Mouse (Mus musculus) kidney, postnatal 0 days (tissue): ENCODE measurements around the gene D630003M21Rik. TPM values are rescaled to one million over a fixed set of nuclear protein-coding genes. Genes with fewer than 3 reads are reported as not detected.

Experiments used
- ATAC-seq: fragments of 200-750 bp; cut with Nextera tagmentation; replicated peaks from 2 replicates; pipeline ENCODE4 v1.8.0; 2017; ENCODE audit warnings: low read depth, moderate number of reproducible peaks, moderate TSS enrichment, moderate library complexity; ENCODE audit not compliant: low FRiP score
- DNase-seq: peaks from one replicate; pipeline ENCODE4 v3.0.0-alpha.2; 2016; ENCODE audit warnings: low spot score
- H3K27ac ChIP-seq: fragments of 300-500 bp; sonication (generic); 2 replicates; pipeline ENCODE4 v1.5.1; 2014; ENCODE audit warnings: mild to moderate bottlenecking
- H3K27me3 ChIP-seq: fragments of 300-500 bp; sonication (generic); 2 replicates; pipeline ENCODE4 v1.6.1; 2014; ENCODE audit warnings: low read length, mixed read lengths; ENCODE audit not compliant: insufficient read depth
- H3K36me3 ChIP-seq: fragments of 300-500 bp; sonication (generic); 2 replicates; pipeline ENCODE4 v1.6.1; 2014; ENCODE audit warnings: low read length, mixed read lengths; ENCODE audit not compliant: insufficient read depth
- H3K4me1 ChIP-seq: fragments of 300-500 bp; sonication (generic); replicated peaks from 2 replicates; pipeline ENCODE4 v1.6.1; 2014; ENCODE audit warnings: antibody characterized with exemption, low read length, mixed read lengths; ENCODE audit not compliant: insufficient read depth
- H3K4me2 ChIP-seq: fragments of 300-500 bp; sonication (generic); 2 replicates; pipeline ENCODE4 v1.6.1; 2014; ENCODE audit warnings: mild to moderate bottlenecking, low read length, moderate library complexity, mixed read lengths
- H3K4me3 ChIP-seq: fragments of 300-500 bp; sonication (generic); replicated peaks from 2 replicates; pipeline ENCODE4 v1.5.1; 2014; ENCODE audit warnings: low read depth, low read length
- H3K9ac ChIP-seq: fragments of 300-500 bp; sonication (generic); 2 replicates; pipeline ENCODE4 v1.6.1; 2014; ENCODE audit warnings: low read depth, low read length
- H3K9me3 ChIP-seq: fragments of 300-500 bp; sonication (generic); replicated peaks from 2 replicates; pipeline ENCODE4 v1.6.1; 2016; ENCODE audit warnings: low read length, inconsistent platforms, mixed read lengths
- CTCF ChIP-seq: IDR thresholded peaks from 2 replicates; pipeline ENCODE4 v1.5.1; 2016; ENCODE audit warnings: antibody characterized with exemption, low read depth, mild to moderate bottlenecking, moderate library complexity
- WGBS: fragments of 180-500 bp; shearing (Covaris S2); extraction: QIAGEN DNeasy Blood & Tissue Kit; methylation state at CpG from one replicate; pipeline ENCODE4 v1.1.7; 2014; 5-methylcytosine and 5-hydroxymethylcytosine counted together
- polyA plus RNA-seq: library from polyadenylated mRNA; unstranded; fragments of >200 nt; fragmentation: Nextera tagmentation; extraction: Ambion mirVana; gene quantifications from 2 replicates; pipeline ENCODE4 v1.2.1, GENCODE M21; 2015

The D630003M21Rik gene
- polyA plus RNA-seq, 1 experiment from 2014 or later: 4.0 TPM

DNA sequence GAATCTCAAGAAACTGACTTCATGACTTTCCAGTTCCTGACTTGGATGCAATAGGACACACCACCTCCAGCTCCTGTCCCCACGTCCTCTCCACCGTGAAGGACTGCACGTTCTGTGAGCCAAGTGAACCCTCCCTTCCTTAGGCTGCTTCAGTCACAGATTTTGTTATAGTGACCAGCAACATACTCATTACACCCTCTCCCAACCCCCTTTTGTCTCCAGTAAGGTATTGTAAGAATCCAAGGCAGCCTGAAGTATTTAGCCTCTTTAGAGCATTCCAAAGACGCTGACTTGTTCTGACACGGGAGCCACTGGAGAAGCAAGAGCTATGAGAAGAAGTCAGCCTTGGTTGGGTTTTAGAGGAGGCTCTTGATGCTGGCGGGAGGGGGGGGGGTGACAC lies 59.7 kb downstream of the D630003M21Rik start:
- TF ChIP-seq CTCF: no peak
- no peak overlapping the region for H3K4me3 ChIP-seq
- H3K36me3 ChIP-seq: no peaks in the 10 kb centered on the region
- no peak overlapping the region for H3K9ac ChIP-seq
- H3K27ac ChIP-seq: no peak overlapping the region
- no peaks in the 10 kb centered on the region for H3K27me3 ChIP-seq
- H3K4me1 ChIP-seq: peaks cover 15% of the 10 kb centered on the region
- no peaks in the 10 kb centered on the region for H3K9me3 ChIP-seq
- no peak overlapping the region for H3K4me2 ChIP-seq
- 78% methylated on average over 6 of the region's 6 CpGs for WGBS
- DNase-seq (no peak), ATAC-seq (no peak)

- H3K4me3 ChIP-seq: no peak overlapping the region
- H3K9ac ChIP-seq: no peak overlapping the region
- no peak overlapping the region for H3K27ac ChIP-seq
- DNase-seq: no peak
- TF ChIP-seq CTCF: no peak
- 55% methylated on average over 8 of the region's 8 CpGs for WGBS
- ATAC-seq: no peak
- H3K4me1 ChIP-seq: peaks cover 15% of the 10 kb centered on the region
- no peaks in the 10 kb centered on the region for H3K27me3 ChIP-seq
- no peaks in the 10 kb centered on the region for H3K36me3 ChIP-seq
- no peak overlapping the region for H3K4me2 ChIP-seq
- H3K9me3 ChIP-seq: no peaks in the 10 kb centered on the region
Measured at GRCm38 (mm10) chr2:158168741-158169211, 60.2 kb downstream of the D630003M21Rik start.

GRCm38 (mm10) chr2:158167496-158168205 lies 61.4 kb downstream of the D630003M21Rik start:
- Histone ChIP-seq H3K36me3 (no peaks in the 10 kb centered on the region), H3K9ac (no peak overlapping the region), H3K4me3 (no peak overlapping the region), H3K4me1 (peaks cover 15% of the 10 kb centered on the region), H3K4me2 (no peak overlapping the region), H3K27me3 (no peaks in the 10 kb centered on the region), H3K27ac (no peak overlapping the region), H3K9me3 (no peaks in the 10 kb centered on the region)
- no peak for ATAC-seq
- WGBS: 54% methylated on average over 9 of the region's 9 CpGs
- no peak for DNase-seq
- no peak for TF ChIP-seq CTCF

DNA sequence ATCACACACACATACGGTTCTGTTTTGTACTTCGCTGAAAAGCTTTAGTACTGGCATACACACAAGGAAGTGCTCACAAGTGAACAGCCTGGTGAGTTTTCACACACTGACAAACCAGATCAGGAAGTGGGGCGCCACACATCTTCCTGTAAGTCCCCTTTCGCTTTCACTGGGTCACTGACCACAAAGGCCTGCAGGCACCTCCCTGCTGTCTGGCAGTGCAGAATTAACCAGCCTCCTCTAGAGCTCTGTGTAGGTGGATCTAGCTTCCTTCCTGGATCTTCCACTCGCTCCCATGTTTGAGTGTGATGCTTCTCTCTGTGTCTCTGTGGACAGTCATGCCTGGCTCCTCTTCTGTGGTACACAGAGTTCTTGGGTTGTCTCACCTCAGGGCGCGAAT lies 62.4 kb downstream of the D630003M21Rik start:
- ATAC-seq (0 out of 2 replicates have a peak, but pooled peaks have one; percentile 27), DNase-seq (no peak)
- TF ChIP-seq CTCF: no peak

DNA sequence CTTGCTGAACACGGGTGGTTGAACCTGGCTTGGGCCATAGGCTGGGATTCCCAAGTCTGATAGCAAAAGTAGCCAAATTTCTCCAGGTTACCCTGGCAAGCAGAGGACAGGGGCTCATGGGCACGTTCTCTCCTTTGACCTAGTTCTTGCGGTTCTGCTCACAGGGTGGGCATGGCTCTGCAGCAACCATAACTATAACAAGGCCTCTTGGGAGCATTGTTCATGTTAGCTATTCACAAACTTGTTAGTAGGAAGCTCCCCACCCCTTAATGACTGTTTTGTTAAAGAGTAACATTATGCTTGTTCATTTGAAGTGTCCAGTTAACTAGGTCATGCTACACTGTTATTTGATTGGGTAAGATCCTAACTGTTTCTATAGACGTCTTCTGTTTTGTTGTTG lies 63.2 kb downstream of the D630003M21Rik start:
- no peak for ATAC-seq
- no peak for TF ChIP-seq CTCF
- H3K4me3 ChIP-seq: no peak overlapping the region
- H3K9ac ChIP-seq: no peak overlapping the region
- WGBS: 61% methylated on average over 4 of the region's 4 CpGs
- no peak for DNase-seq
- H3K9me3 ChIP-seq: no peaks in the 10 kb centered on the region
- no peak overlapping the region for H3K4me2 ChIP-seq
- H3K4me1 ChIP-seq: peaks cover 15% of the 10 kb centered on the region
- H3K27me3 ChIP-seq: no peaks in the 10 kb centered on the region
- no peaks in the 10 kb centered on the region for H3K36me3 ChIP-seq
- H3K27ac ChIP-seq: no peak overlapping the region

More for the DNA sequence above, 62.4 kb downstream of the D630003M21Rik start:
- Histone ChIP-seq H3K4me3 (no peak overlapping the region), H3K4me1 (peaks cover 15% of the 10 kb centered on the region), H3K27ac (peak overlapping the region; percentile 69), H3K9ac (no peak overlapping the region), H3K9me3 (no peaks in the 10 kb centered on the region), H3K27me3 (no peaks in the 10 kb centered on the region), H3K4me2 (no peak overlapping the region), H3K36me3 (no peaks in the 10 kb centered on the region)
- WGBS: 50% methylated on average over 7 of the region's 7 CpGs

GRCm38 (mm10) chr2:158163034-158163433 lies 66.0 kb downstream of the D630003M21Rik start:
- no peak overlapping the region for H3K4me3 ChIP-seq
- H3K4me2 ChIP-seq: no peak overlapping the region
- DNase-seq (no peak), ATAC-seq (no peak)
- H3K36me3 ChIP-seq: no peaks in the 10 kb centered on the region
- no peak overlapping the region for H3K27ac ChIP-seq
- no peak overlapping the region for H3K9ac ChIP-seq
- H3K4me1 ChIP-seq: peaks cover 22% of the 10 kb centered on the region
- no peaks in the 10 kb centered on the region for H3K27me3 ChIP-seq
- WGBS: 30% methylated on average over 6 of the region's 6 CpGs
- TF ChIP-seq CTCF: no peak
- no peaks in the 10 kb centered on the region for H3K9me3 ChIP-seq
